Mouse (Mus musculus): ENCODE data around the gene Armh2. TPM values are rescaled to one million over a fixed set of nuclear protein-coding genes. Genes with fewer than 3 reads are reported as not detected.

The Armh2 gene
- polyA plus RNA-seq (2014; fragmentation: Nextera tagmentation; extraction: Ambion mirVana), result not detected in 2 replicates

DNA sequence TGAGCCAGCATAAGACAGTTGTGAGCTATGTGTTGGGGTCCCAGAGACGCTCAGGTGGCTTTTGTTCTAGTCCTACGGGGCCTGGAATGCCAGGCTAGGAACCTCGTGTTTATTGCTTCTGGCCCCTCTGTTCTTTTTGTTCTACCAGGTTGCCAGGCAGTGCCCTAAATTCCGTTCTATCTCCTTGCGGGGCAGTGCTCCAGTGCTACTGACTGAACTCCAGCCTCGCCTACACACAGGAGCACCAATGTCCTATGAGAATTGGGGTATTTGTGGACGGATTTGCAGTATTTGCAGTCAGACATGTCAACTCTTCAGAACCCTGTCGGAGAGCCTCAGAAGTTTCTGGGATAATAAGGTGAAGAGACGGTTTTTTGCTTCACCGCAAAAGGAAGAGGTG lies at the start of gene Armh2:
Armh2 (plus strand) TSS at position 205 of the 400 bp plus-strand sequence.
- Histone ChIP-seq H3K9ac (replicated peaks; ENCODE audit: low read depth, low read length) (no peak within 1 kb of the TSS), H3K4me1 (ENCODE audit: control insufficient read depth, insufficient read depth, low read length) (no peaks in the 10 kb centered on the region), H3K9me3 (ENCODE audit: control insufficient read depth, low read depth, low read length) (no peaks in the 10 kb centered on the region), H3K4me2 (replicated peaks; ENCODE audit: low read depth, low read length) (no peak within 1 kb of the TSS), H3K36me3 (ENCODE audit: control insufficient read depth, insufficient read depth, low read length) (no peaks in the 10 kb centered on the region), H3K27me3 (ENCODE audit: control insufficient read depth, insufficient read depth, low read length) (no peaks in the 10 kb centered on the region), H3K4me3 (ENCODE audit: low read depth, low read length) (no peak within 1 kb of the TSS), H3K27ac (ENCODE audit: low read length) (no peak within 1 kb of the TSS)
- ATAC-seq (ENCODE audit: insufficient number of reproducible peaks, insufficient read depth, low FRiP score, low read depth), result no peak
- WGBS, result 87% methylated on average over 10 of the region's 10 CpGs

DNA sequence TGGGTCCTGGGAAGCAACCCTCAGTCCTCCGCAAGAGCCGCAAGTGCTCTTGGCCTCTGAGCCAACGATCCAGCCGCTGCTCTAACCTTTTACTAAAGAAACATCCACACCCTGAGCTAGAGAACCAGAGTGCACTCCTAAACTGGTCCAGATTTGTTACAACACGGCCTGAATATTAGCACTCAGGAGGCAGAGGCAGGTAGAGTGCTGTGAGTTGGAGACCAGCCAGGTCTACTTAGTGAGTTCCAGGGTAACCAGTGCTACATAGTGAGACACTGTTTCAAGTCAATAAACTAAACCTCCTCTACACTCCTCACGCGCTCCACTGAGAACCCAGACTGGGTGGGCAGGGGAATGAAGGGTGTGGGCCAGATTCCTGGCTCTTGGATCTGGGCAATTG lies 47.7 kb upstream of the Armh2 start:
- Histone ChIP-seq H3K9me3 (ENCODE audit: control insufficient read depth, low read depth, low read length) (no peaks in the 10 kb centered on the region), H3K4me2 (replicated peaks; ENCODE audit: low read depth, low read length) (no peak overlapping the region), H3K9ac (replicated peaks; ENCODE audit: low read depth, low read length) (no peak overlapping the region), H3K27me3 (ENCODE audit: control insufficient read depth, insufficient read depth, low read length) (no peaks in the 10 kb centered on the region), H3K4me1 (ENCODE audit: control insufficient read depth, insufficient read depth, low read length) (no peaks in the 10 kb centered on the region), H3K27ac (ENCODE audit: low read length) (no peak overlapping the region), H3K36me3 (ENCODE audit: control insufficient read depth, insufficient read depth, low read length) (no peaks in the 10 kb centered on the region), H3K4me3 (ENCODE audit: low read depth, low read length) (no peak overlapping the region)
- ATAC-seq (ENCODE audit: insufficient number of reproducible peaks, insufficient read depth, low FRiP score, low read depth), result no peak
- 92% methylated on average over 7 of the region's 7 CpGs for WGBS

DNA sequence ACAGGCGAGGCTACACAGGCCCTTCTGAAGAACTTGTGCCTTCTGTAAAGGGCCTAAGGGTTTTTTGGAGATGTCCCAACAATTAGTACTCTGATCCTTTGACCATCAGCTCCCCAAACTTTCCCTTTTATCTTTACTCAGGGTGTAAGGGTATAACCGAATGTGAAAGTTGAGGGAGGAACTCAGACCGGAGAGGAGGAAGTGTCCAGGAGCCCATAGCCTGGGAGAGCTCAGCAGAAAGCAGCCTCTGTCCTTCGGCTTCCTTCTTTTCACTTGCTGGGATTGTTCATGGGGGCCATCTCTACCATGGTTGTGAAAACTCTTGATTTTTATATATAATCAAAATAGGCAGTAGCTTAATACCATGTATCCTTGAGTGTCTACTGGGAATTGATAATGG lies 42.3 kb upstream of the Armh2 start:
- no peak for ATAC-seq (ENCODE audit: insufficient number of reproducible peaks, insufficient read depth, low FRiP score, low read depth)

DNA sequence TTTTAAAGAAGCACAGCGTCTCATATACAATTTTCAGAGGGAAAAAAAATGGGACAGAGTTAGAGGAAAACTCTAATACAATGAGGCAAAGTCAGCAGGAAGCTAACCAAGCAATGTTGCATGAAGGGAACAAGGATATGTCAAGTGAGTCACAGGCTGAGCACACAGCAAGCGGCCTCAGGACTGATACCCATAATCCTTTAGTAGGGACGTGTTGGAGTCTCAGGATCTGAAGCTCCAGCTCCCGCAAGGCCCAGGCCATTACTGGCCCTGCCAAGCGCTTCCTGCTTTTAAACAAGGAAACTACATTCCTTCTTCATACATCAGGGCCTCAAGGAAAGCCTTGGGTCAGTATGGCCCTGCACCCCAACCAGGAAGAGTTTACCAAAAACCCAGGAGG lies 38.9 kb upstream of the Armh2 start:
- ATAC-seq (ENCODE audit: insufficient number of reproducible peaks, insufficient read depth, low FRiP score, low read depth), result no peak
- H3K27me3 ChIP-seq (ENCODE audit: control insufficient read depth, insufficient read depth, low read length), result no peaks in the 10 kb centered on the region
- H3K27ac ChIP-seq (ENCODE audit: low read length), result no peak overlapping the region
- H3K9me3 ChIP-seq (ENCODE audit: control insufficient read depth, low read depth, low read length), result no peaks in the 10 kb centered on the region
- 78% methylated on average over 5 of the region's 5 CpGs for WGBS
- no peak overlapping the region for H3K9ac ChIP-seq (replicated peaks; ENCODE audit: low read depth, low read length)
- no peaks in the 10 kb centered on the region for H3K36me3 ChIP-seq (ENCODE audit: control insufficient read depth, insufficient read depth, low read length)
- H3K4me1 ChIP-seq (ENCODE audit: control insufficient read depth, insufficient read depth, low read length), result no peaks in the 10 kb centered on the region
- no peak overlapping the region for H3K4me2 ChIP-seq (replicated peaks; ENCODE audit: low read depth, low read length)
- no peak overlapping the region for H3K4me3 ChIP-seq (ENCODE audit: low read depth, low read length)

More for the DNA sequence above, 42.3 kb upstream of the Armh2 start:
- Histone ChIP-seq H3K4me2 (replicated peaks; ENCODE audit: low read depth, low read length) (no peak overlapping the region), H3K27ac (ENCODE audit: low read length) (no peak overlapping the region), H3K9me3 (ENCODE audit: control insufficient read depth, low read depth, low read length) (no peaks in the 10 kb centered on the region), H3K36me3 (ENCODE audit: control insufficient read depth, insufficient read depth, low read length) (no peaks in the 10 kb centered on the region), H3K27me3 (ENCODE audit: control insufficient read depth, insufficient read depth, low read length) (no peaks in the 10 kb centered on the region), H3K4me1 (ENCODE audit: control insufficient read depth, insufficient read depth, low read length) (no peaks in the 10 kb centered on the region), H3K9ac (replicated peaks; ENCODE audit: low read depth, low read length) (no peak overlapping the region), H3K4me3 (ENCODE audit: low read depth, low read length) (no peak overlapping the region)
- WGBS, result 84% methylated on average over 4 of the region's 4 CpGs

DNA sequence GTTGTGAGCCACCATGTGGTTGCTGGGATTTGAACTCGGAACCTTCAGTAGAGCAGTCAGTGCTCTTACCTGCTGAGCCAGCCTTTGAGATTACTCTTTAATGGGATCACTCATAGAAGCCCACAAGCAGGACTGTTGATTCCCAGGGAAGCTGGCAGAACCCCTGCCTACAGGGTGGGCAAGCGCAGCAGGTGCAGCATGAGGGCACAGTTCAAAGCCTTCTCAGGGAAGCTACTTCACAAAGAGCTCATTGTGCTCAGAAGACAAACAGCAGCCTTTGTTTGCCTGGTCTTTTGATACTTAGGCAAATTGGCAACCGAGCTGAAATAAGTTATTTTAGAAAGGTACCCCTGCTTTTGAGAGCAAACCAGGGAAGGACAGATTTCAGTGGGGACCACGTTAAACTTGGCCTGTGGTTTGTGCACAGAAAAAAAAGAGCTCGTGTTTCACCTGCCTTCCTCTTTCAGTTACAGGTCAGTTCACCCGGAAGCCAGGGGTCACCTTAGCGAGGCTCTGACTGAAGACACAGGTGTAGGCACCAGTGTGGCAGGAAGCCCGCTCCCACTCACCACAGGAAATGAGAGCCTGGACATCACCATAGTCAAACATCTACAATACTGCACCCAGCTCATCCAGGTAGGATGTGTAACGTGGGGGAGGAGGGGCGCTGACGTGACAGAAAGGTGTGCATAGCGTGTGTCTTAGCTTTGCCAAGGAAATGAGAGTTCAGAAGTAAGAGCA lies 31.2 kb upstream of the Armh2 start:
- no peak for ATAC-seq (ENCODE audit: insufficient number of reproducible peaks, insufficient read depth, low FRiP score, low read depth)
- WGBS, result 71% methylated on average over 12 of the region's 12 CpGs
- H3K27me3 ChIP-seq (ENCODE audit: control insufficient read depth, insufficient read depth, low read length), result no peaks in the 10 kb centered on the region
- no peak overlapping the region for H3K9ac ChIP-seq (replicated peaks; ENCODE audit: low read depth, low read length)
- no peaks in the 10 kb centered on the region for H3K36me3 ChIP-seq (ENCODE audit: control insufficient read depth, insufficient read depth, low read length)
- no peaks in the 10 kb centered on the region for H3K9me3 ChIP-seq (ENCODE audit: control insufficient read depth, low read depth, low read length)
- H3K27ac ChIP-seq (ENCODE audit: low read length), result no peak overlapping the region
- no peak overlapping the region for H3K4me2 ChIP-seq (replicated peaks; ENCODE audit: low read depth, low read length)
- H3K4me1 ChIP-seq (ENCODE audit: control insufficient read depth, insufficient read depth, low read length), result peaks cover 12% of the 10 kb centered on the region; the same call in 1 of the 2 replicates
- no peak overlapping the region for H3K4me3 ChIP-seq (ENCODE audit: low read depth, low read length)

DNA sequence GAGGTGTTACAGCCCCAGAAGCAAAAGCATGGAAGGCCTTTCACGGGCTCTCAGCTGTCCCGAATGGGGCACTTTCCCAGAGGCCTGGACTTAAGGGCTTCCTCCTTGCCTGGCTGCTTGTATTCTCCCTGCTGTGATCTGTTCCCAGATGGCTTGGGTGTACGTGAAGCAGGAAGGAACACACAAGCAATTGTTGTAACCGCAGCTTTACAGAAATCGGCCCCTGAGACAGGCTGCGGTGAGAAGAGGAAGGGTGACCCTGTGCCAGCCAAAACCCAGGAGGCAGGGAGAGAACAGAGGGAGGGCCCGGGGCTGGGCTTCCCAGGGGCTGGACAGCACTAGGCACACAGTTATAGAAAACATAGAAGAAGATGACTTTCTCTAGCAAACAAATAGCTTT lies 30.1 kb upstream of the Armh2 start:
- Histone ChIP-seq H3K9ac (replicated peaks; ENCODE audit: low read depth, low read length) (no peak overlapping the region), H3K9me3 (ENCODE audit: control insufficient read depth, low read depth, low read length) (no peaks in the 10 kb centered on the region), H3K27me3 (ENCODE audit: control insufficient read depth, insufficient read depth, low read length) (no peaks in the 10 kb centered on the region), H3K27ac (ENCODE audit: low read length) (peak overlapping the region; percentile 27; the same call in 1 of the 2 replicates), H3K4me2 (replicated peaks; ENCODE audit: low read depth, low read length) (no peak overlapping the region), H3K4me1 (ENCODE audit: control insufficient read depth, insufficient read depth, low read length) (peaks cover 12% of the 10 kb centered on the region; the same call in 1 of the 2 replicates), H3K36me3 (ENCODE audit: control insufficient read depth, insufficient read depth, low read length) (no peaks in the 10 kb centered on the region), H3K4me3 (ENCODE audit: low read depth, low read length) (no peak overlapping the region)
- no peak for ATAC-seq (ENCODE audit: insufficient number of reproducible peaks, insufficient read depth, low FRiP score, low read depth)
- WGBS, result 68% methylated on average over 7 of the region's 7 CpGs

DNA sequence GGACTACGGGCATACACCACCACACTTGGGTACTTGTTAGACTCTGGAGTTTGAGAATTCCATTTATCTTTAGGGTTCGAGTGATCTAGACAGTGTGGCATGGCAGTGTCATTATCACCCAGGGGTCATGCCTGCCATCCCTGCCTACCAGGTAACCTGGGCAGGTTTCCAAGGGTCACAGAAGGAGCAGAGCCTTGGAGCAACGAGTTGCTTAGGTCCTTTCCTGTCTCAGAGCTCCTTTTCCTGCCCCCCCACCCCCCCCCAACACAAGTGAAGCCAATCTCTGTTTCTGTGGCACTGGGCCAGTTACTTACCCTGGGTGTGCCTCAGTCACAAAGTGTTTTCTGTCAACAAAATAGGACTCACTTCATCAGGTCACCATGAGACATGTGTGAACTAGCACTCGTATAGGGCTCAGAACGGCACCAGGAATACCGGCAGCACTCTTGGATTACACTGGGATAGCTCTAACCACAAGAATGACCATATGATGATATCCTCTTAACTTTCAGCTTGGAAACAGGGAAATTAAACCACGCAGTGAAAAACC lies 28.4 kb upstream of the Armh2 start:
- ATAC-seq (ENCODE audit: insufficient number of reproducible peaks, insufficient read depth, low FRiP score, low read depth), result no peak
- H3K9me3 ChIP-seq (ENCODE audit: control insufficient read depth, low read depth, low read length), result no peaks in the 10 kb centered on the region
- H3K4me2 ChIP-seq (replicated peaks; ENCODE audit: low read depth, low read length), result no peak overlapping the region
- no peak overlapping the region for H3K4me3 ChIP-seq (ENCODE audit: low read depth, low read length)
- H3K9ac ChIP-seq (replicated peaks; ENCODE audit: low read depth, low read length), result no peak overlapping the region
- peaks cover 16% of the 10 kb centered on the region; the same call in 1 of the 2 replicates for H3K4me1 ChIP-seq (ENCODE audit: control insufficient read depth, insufficient read depth, low read length)
- WGBS, result 71% methylated on average over 7 of the region's 7 CpGs
- H3K27me3 ChIP-seq (ENCODE audit: control insufficient read depth, insufficient read depth, low read length), result no peaks in the 10 kb centered on the region
- no peak overlapping the region for H3K27ac ChIP-seq (ENCODE audit: low read length)
- no peaks in the 10 kb centered on the region for H3K36me3 ChIP-seq (ENCODE audit: control insufficient read depth, insufficient read depth, low read length)

DNA sequence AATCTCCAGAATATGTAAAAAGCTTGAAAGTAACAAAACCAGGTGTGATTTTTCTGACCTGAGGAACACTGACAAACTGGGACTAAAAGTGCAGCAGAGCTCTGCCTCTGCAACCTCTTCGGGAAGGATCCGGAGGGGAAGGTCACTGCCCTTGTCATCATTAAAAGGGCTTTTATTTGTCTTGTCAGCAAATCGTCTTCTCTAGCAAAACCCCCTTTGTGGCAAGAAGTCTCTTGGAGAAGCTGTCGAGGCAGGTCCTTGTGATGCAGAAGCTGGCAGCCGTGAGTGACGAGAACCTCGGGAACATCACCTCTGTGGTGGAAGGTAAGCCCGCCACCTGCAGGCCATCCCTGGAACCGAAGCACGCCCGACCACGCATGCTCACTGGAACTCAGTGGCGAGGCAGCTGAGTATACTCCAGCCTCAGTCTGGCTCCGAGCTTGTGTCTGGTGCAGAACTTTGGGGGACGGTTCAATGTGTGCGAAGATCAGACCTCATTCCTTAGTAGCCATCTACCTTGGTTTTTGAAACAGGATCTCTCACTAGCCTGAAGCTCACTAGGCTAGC lies 27.5 kb upstream of the Armh2 start:
- peak; percentile 72 for ATAC-seq (ENCODE audit: insufficient number of reproducible peaks, insufficient read depth, low FRiP score, low read depth)
- Histone ChIP-seq H3K4me1 (ENCODE audit: control insufficient read depth, insufficient read depth, low read length) (peaks cover 16% of the 10 kb centered on the region; the same call in 1 of the 2 replicates), H3K27me3 (ENCODE audit: control insufficient read depth, insufficient read depth, low read length) (no peaks in the 10 kb centered on the region), H3K4me2 (replicated peaks; ENCODE audit: low read depth, low read length) (peak overlapping the region; percentile 35), H3K4me3 (ENCODE audit: low read depth, low read length) (no peak overlapping the region), H3K9me3 (ENCODE audit: control insufficient read depth, low read depth, low read length) (no peaks in the 10 kb centered on the region), H3K9ac (replicated peaks; ENCODE audit: low read depth, low read length) (no peak overlapping the region), H3K27ac (ENCODE audit: low read length) (no peak overlapping the region; the same call in 1 of the 2 replicates), H3K36me3 (ENCODE audit: control insufficient read depth, insufficient read depth, low read length) (no peaks in the 10 kb centered on the region)
- 7% methylated on average over 16 of the region's 16 CpGs for WGBS
